Mouse (Mus musculus): ENCODE data around the gene Ehf.

GRCm38 (mm10) chr2:103325301-103326048, 22.4 kb upstream of the Ehf start:
- no peak for TF ChIP-seq POLR2A (IDR thresholded peaks at IDR 0.05; ENCODE audit: low read depth, low read length)
- no peak for TF ChIP-seq CTCF (conservative IDR thresholded peaks at IDR 0.05; ENCODE audit: insufficient read depth, insufficient read length, low read depth, low read length)
